Mouse (Mus musculus): ENCODE results near the gene Atxn7l2. TPM values are rescaled to one million over a fixed set of nuclear protein-coding genes. Genes with fewer than 3 reads are reported as not detected.
A peak's percentile ranks its signal among the peaks of the same experiment; 100 is the strongest.

Atxn7l2 gene
- polyA plus RNA-seq, 1 experiment from 2014 or later = 18.7 TPM

GRCm38 (mm10) chr3:108188716-108189490 lies 21.8 kb downstream of the Atxn7l2 start:
- Histone ChIP-seq H3K4me3 (no peak overlapping the region), H3K9me3 (no peaks in the 10 kb centered on the region)

GRCm38 (mm10) chr3:108187111-108187795 lies 23.5 kb downstream of the Atxn7l2 start:
- Histone ChIP-seq H3K4me2 (peak overlapping the region; percentile 94), H3K4me1 (peaks cover 23% of the 10 kb centered on the region), H3K27me3 (peaks cover 5% of the 10 kb centered on the region; the same call in 1 of the 2 replicates), H3K27ac (no peak overlapping the region; the same call in 1 of the 2 replicates), H3K9ac (peak overlapping the region; percentile 63; the same call in 1 of the 2 replicates), H3K9me3 (no peaks in the 10 kb centered on the region), H3K36me3 (no peaks in the 10 kb centered on the region), H3K4me3 (peak overlapping the region; percentile 71)
- 0 out of 2 replicates have a peak, but pooled peaks have one; percentile 31 for ATAC-seq (ENCODE audit: insufficient number of reproducible peaks, low FRiP score, low TSS enrichment, low read depth)
- 64% methylated on average over 20 of the region's 20 CpGs for WGBS

More at GRCm38 (mm10) chr3:108188716-108189490, 21.8 kb downstream of the Atxn7l2 start:
- peaks cover 23% of the 10 kb centered on the region for H3K4me1 ChIP-seq
- H3K4me2 ChIP-seq = no peak overlapping the region
- no peak for ATAC-seq (ENCODE audit: insufficient number of reproducible peaks, low FRiP score, low TSS enrichment, low read depth)
- no peak overlapping the region for H3K27ac ChIP-seq
- no peaks in the 10 kb centered on the region for H3K36me3 ChIP-seq
- 69% methylated on average over 9 of the region's 9 CpGs for WGBS
- H3K9ac ChIP-seq = no peak overlapping the region
- H3K27me3 ChIP-seq = peaks cover 5% of the 10 kb centered on the region; the same call in 1 of the 2 replicates

GRCm38 (mm10) chr3:108186098-108187047 lies 24.4 kb downstream of the Atxn7l2 start, which contains the start of gene Amigo1:
Gene Amigo1 (plus strand): TSS chr3:108186335.
- H3K4me3 ChIP-seq = peak within 1 kb of the TSS; percentile 71
- H3K27ac ChIP-seq = no peak within 1 kb of the TSS; the same call in 1 of the 2 replicates
- H3K4me2 ChIP-seq = peak within 1 kb of the TSS; percentile 94
- H3K27me3 ChIP-seq = peaks cover 5% of the 10 kb centered on the region; the same call in 1 of the 2 replicates
- peak; percentile 50 for ATAC-seq (ENCODE audit: insufficient number of reproducible peaks, low FRiP score, low TSS enrichment, low read depth)
- no peaks in the 10 kb centered on the region for H3K9me3 ChIP-seq
- peaks cover 23% of the 10 kb centered on the region for H3K4me1 ChIP-seq
- no peaks in the 10 kb centered on the region for H3K36me3 ChIP-seq
- H3K9ac ChIP-seq = peak within 1 kb of the TSS; percentile 63
- WGBS = 2% methylated on average over 85 of the region's 100 CpGs

- Histone ChIP-seq H3K4me2 (peak overlapping the region; percentile 94), H3K27ac (no peak overlapping the region), H3K4me1 (peaks cover 23% of the 10 kb centered on the region), H3K9ac (peak overlapping the region; percentile 63), H3K4me3 (peak overlapping the region; percentile 71), H3K9me3 (no peaks in the 10 kb centered on the region), H3K36me3 (no peaks in the 10 kb centered on the region), H3K27me3 (peaks cover 5% of the 10 kb centered on the region; the same call in 1 of the 2 replicates)
- WGBS = 4% methylated on average over 16 of the region's 16 CpGs
- no peak for ATAC-seq (ENCODE audit: insufficient number of reproducible peaks, low FRiP score, low TSS enrichment, low read depth)
These were observed 25.2 kb downstream of the Atxn7l2 start for GRCm38 (mm10) chr3:108185460-108186097.

- Histone ChIP-seq H3K4me2 (no peak overlapping the region), H3K36me3 (no peaks in the 10 kb centered on the region), H3K4me1 (peaks cover 17% of the 10 kb centered on the region), H3K27me3 (peaks cover 5% of the 10 kb centered on the region; the same call in 1 of the 2 replicates), H3K4me3 (no peak overlapping the region), H3K27ac (no peak overlapping the region), H3K9me3 (no peaks in the 10 kb centered on the region), H3K9ac (no peak overlapping the region)
- no peak for ATAC-seq (ENCODE audit: insufficient number of reproducible peaks, low FRiP score, low TSS enrichment, low read depth)
- WGBS = 73% methylated on average over 3 of the region's 3 CpGs
These were observed 26.0 kb downstream of the Atxn7l2 start for GRCm38 (mm10) chr3:108184742-108185141.

- peaks cover 3% of the 10 kb centered on the region; the same call in 1 of the 2 replicates for H3K27me3 ChIP-seq
- H3K4me1 ChIP-seq = peaks cover 5% of the 10 kb centered on the region; the same call in 1 of the 2 replicates
- H3K4me2 ChIP-seq = no peak overlapping the region
- H3K27ac ChIP-seq = no peak overlapping the region
- H3K4me3 ChIP-seq = no peak overlapping the region
- 51% methylated on average over 2 of the region's 2 CpGs for WGBS
- no peaks in the 10 kb centered on the region for H3K36me3 ChIP-seq
- ATAC-seq (ENCODE audit: insufficient number of reproducible peaks, low FRiP score, low TSS enrichment, low read depth) = no peak
- H3K9me3 ChIP-seq = no peaks in the 10 kb centered on the region
- no peak overlapping the region for H3K9ac ChIP-seq
These were observed 30.2 kb downstream of the Atxn7l2 start for GRCm38 (mm10) chr3:108180514-108180913.

GRCm38 (mm10) chr3:108178756-108179715 lies 31.7 kb downstream of the Atxn7l2 start:
- Histone ChIP-seq H3K9me3 (no peaks in the 10 kb centered on the region), H3K4me3 (no peak overlapping the region), H3K4me1 (peaks cover 13% of the 10 kb centered on the region), H3K27me3 (no peaks in the 10 kb centered on the region), H3K27ac (0 out of 2 replicates have a peak overlapping the region, but pooled peaks have one; percentile 24), H3K36me3 (no peaks in the 10 kb centered on the region), H3K9ac (no peak overlapping the region), H3K4me2 (no peak overlapping the region)
- WGBS = 43% methylated on average over 7 of the region's 7 CpGs
- 0 out of 2 replicates have a peak, but pooled peaks have one; percentile 52 for ATAC-seq (ENCODE audit: insufficient number of reproducible peaks, low FRiP score, low TSS enrichment, low read depth)

GRCm38 (mm10) chr3:108174672-108175531 lies 35.8 kb downstream of the Atxn7l2 start:
- H3K4me2 ChIP-seq = no peak overlapping the region
- H3K9ac ChIP-seq = no peak overlapping the region
- H3K27ac ChIP-seq = no peak overlapping the region
- 26% methylated on average over 14 of the region's 14 CpGs for WGBS
- no peak overlapping the region for H3K4me3 ChIP-seq
- ATAC-seq (ENCODE audit: insufficient number of reproducible peaks, low FRiP score, low TSS enrichment, low read depth) = no peak
- no peaks in the 10 kb centered on the region for H3K36me3 ChIP-seq
- H3K27me3 ChIP-seq = no peaks in the 10 kb centered on the region
- H3K4me1 ChIP-seq = peaks cover 13% of the 10 kb centered on the region
- H3K9me3 ChIP-seq = no peaks in the 10 kb centered on the region

GRCm38 (mm10) chr3:108169199-108169598 lies 41.5 kb downstream of the Atxn7l2 start:
- Histone ChIP-seq H3K36me3 (no peaks in the 10 kb centered on the region), H3K27ac (no peak overlapping the region), H3K9ac (no peak overlapping the region), H3K9me3 (no peaks in the 10 kb centered on the region), H3K4me3 (no peak overlapping the region), H3K27me3 (no peaks in the 10 kb centered on the region), H3K4me1 (peaks cover 46% of the 10 kb centered on the region), H3K4me2 (no peak overlapping the region)
- WGBS = 43% methylated on average over 3 of the region's 3 CpGs
- no peak for ATAC-seq (ENCODE audit: insufficient number of reproducible peaks, low FRiP score, low TSS enrichment, low read depth)

Data from limb, embryonic 15.5 days (tissue).